Mouse (Mus musculus): ENCODE measurements around the gene AU040320. TPM values are rescaled to one million over a fixed set of nuclear protein-coding genes. Genes with fewer than 3 reads are reported as not detected.
A peak's percentile ranks its signal among the peaks of the same experiment; 100 is the strongest.

The AU040320 gene
- polyA plus RNA-seq, 1 experiment from 2014 or later, result 41.4 TPM

DNA sequence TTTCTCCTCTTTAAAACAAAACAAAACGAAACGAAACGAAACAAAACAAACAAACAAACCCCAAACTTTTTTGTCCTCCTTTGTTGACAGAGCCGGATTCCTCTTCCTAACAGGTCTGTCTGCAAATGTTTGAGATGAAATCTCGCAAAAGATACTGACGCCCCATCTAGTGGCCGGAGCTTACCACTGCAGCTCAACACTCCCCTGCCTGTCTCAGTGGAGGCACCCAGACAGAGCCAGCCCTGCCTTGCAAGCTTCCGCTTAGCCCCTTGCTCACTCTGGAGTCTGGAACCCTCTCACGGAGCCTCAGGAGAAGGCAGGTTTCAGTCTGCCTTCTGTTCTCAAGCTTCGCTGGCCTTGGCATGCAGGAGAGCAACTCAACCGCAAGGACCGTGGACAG lies 11.9 kb upstream of the AU040320 start:
- peak; percentile 62; the same call in 1 of the 2 replicates for ATAC-seq (replicated peaks)
- Histone ChIP-seq H3K9ac (no peak overlapping the region), H3K4me1 (peaks cover under 1% of the 10 kb centered on the region; the same call in 1 of the 2 replicates), H3K4me3 (no peak overlapping the region), H3K27me3 (replicated peaks) (peaks cover 58% of the 10 kb centered on the region), H3K9me3 (no peaks in the 10 kb centered on the region), H3K36me3 (replicated peaks) (peaks cover 16% of the 10 kb centered on the region), H3K4me2 (0 out of 2 replicates have a peak overlapping the region, but pooled peaks have one; percentile 13), H3K27ac (no peak overlapping the region)
- WGBS, result 4% methylated on average over 12 of the region's 12 CpGs

DNA sequence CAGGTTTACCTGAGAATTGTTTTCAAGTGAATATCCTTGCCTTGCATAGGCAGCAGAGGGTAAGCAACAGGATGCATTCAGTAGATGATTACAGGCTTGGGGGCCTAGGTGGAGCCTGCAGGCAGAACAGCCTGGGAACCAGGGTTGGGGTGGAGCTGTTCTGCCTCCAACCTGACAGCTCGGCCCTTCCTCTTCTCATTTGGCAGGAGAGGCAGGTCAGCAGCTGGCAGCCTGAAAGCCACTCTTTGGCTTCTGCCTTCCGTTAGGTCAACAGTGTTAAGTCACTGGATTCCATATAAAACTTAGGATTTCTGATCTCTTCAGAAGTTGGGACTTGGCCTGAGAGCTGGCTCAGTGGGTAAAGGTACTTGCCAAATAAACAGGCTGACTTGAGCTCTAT lies 10.4 kb upstream of the AU040320 start:
- peaks cover 20% of the 10 kb centered on the region for H3K36me3 ChIP-seq (replicated peaks)
- no peak overlapping the region for H3K9ac ChIP-seq
- peaks cover 43% of the 10 kb centered on the region for H3K27me3 ChIP-seq (replicated peaks)
- H3K9me3 ChIP-seq, result no peaks in the 10 kb centered on the region
- H3K27ac ChIP-seq, result no peak overlapping the region
- ATAC-seq (replicated peaks), result no peak
- H3K4me2 ChIP-seq, result no peak overlapping the region
- no peak overlapping the region for H3K4me3 ChIP-seq
- WGBS, result 60% methylated on average over 2 of the region's 2 CpGs
- H3K4me1 ChIP-seq, result no peaks in the 10 kb centered on the region

DNA sequence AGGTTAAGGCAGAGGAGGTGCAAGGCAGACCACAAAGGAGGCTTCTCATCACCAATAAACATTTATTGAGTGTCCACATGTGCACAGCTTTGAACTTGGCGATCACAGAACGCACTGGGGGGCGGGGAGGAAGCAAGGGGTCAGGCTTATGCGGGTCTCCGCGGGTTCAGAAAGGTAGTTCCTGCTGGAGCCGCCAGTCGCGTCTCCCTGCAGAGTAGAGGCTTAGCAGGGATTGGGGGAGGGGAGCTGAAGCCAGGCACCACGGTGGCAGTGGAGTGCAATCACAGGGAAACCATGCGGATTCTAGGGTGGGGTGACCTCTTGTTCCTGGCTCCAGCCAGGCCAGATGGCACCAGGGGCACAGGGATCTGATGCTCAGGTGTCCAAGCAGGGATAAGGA lies 9.6 kb upstream of the AU040320 start:
- H3K9me3 ChIP-seq, result no peaks in the 10 kb centered on the region

DNA sequence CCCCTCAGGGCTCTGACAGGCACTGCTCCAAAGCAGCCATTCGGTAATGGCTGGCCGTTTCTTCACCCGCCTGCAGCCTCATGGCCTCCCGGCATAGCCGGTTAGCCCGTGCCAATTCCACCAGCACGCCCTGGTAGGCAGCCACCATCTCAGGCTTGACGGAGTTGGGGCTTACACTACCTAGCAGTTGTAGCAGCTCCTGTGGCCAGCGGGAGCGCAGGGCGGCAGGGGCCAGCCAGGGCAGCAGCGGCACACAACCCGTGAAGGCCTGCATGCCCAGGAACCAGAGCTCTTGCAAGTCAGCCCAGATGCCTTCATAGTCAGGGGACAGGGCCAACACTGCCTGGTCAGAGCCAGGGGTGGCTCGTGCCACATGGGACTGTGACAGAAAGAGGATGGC lies 8.5 kb upstream of the AU040320 start:
- WGBS, result 90% methylated on average over 14 of the region's 14 CpGs
- ATAC-seq (replicated peaks), result no peak

More for the DNA sequence above, 9.6 kb upstream of the AU040320 start:
- Histone ChIP-seq H3K27ac (no peak overlapping the region), H3K27me3 (replicated peaks) (peaks cover 36% of the 10 kb centered on the region), H3K4me3 (no peak overlapping the region), H3K4me2 (no peak overlapping the region), H3K36me3 (replicated peaks) (peaks cover 20% of the 10 kb centered on the region), H3K4me1 (peaks cover 5% of the 10 kb centered on the region), H3K9ac (no peak overlapping the region)
- no peak for ATAC-seq (replicated peaks)
- WGBS, result 9% methylated on average over 11 of the region's 11 CpGs

DNA sequence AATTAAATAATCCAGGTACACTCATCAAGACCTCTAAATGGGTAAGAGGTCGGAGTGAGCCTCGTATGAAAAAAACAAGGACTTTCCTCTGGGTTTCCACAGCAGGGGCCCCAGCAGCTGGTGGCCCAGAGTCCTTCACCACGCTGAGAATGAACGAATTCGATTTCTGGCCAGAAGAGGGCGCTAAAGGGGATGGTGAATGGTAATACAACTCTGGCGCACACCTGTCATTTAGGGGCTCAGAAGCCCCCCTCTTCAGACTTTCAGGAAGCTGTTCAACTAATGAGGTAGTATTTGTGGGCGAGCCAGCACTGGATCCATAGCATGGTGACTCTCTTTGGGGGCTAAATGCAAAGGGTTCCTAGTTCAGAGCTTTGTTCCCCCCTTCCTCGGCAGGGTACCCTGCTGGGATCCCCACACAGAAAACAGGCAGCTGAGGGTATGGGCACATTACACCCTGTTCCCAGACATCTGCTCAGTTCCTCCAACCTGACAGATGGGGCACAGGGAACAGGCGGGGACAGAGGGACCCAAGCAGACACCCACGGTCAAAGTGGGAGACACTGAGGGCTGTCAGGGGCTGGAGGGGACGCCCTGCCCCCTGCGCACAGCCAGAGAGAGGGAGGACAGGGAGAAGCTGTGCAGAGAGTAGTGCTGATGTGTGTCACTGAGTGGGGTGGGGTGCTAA lies 7.7 kb upstream of the AU040320 start:
- H3K27ac ChIP-seq, result no peak overlapping the region
- ATAC-seq (replicated peaks), result no peak
- H3K36me3 ChIP-seq (replicated peaks), result peaks cover 26% of the 10 kb centered on the region
- WGBS, result 40% methylated on average over 13 of the region's 13 CpGs
- peaks cover 24% of the 10 kb centered on the region for H3K4me1 ChIP-seq
- H3K9me3 ChIP-seq, result no peaks in the 10 kb centered on the region
- H3K4me2 ChIP-seq, result no peak overlapping the region
- H3K9ac ChIP-seq, result no peak overlapping the region
- H3K27me3 ChIP-seq (replicated peaks), result peaks cover 24% of the 10 kb centered on the region
- H3K4me3 ChIP-seq, result no peak overlapping the region

More for the DNA sequence above, 8.5 kb upstream of the AU040320 start:
- peaks cover 25% of the 10 kb centered on the region for H3K27me3 ChIP-seq (replicated peaks)
- H3K9me3 ChIP-seq, result no peaks in the 10 kb centered on the region
- H3K36me3 ChIP-seq (replicated peaks), result peaks cover 21% of the 10 kb centered on the region
- H3K4me1 ChIP-seq, result peaks cover 16% of the 10 kb centered on the region
- H3K27ac ChIP-seq, result no peak overlapping the region
- no peak overlapping the region for H3K4me2 ChIP-seq
- no peak overlapping the region for H3K9ac ChIP-seq
- no peak overlapping the region for H3K4me3 ChIP-seq

DNA sequence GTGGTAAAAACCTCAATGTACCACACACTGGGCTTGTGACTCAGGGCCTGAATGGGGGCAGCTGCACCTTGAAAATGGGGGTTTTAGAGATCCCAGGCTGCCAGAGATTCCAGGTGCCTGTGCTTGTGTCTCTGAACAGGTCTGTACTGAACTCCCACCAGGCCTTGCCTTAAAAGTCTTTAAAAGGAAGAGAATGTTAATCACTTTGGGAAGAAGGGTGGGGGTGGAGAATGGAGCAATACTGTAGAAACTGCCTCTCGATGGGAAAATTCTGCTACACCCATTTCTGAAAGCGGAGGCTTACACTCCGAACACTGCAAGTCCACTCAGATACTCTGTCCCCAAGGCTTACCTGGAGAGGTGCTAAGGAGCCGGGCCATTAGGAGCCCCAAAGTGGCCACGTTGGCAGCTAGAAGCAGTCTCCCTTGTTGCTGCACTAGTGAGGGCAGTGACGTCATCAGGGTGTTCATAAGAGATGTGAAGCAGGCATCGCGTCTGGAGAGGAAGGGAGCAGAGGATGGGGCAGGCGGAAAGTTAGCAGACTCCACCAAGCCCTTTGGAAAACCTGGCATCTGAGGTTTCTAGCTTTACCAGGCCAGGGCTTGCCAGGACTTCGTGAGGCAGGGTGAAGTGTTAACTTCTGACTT lies 7.0 kb upstream of the AU040320 start:
- Histone ChIP-seq H3K9me3 (no peaks in the 10 kb centered on the region), H3K27ac (no peak overlapping the region), H3K9ac (no peak overlapping the region), H3K4me2 (no peak overlapping the region), H3K27me3 (replicated peaks) (peaks cover 24% of the 10 kb centered on the region), H3K4me1 (peaks cover 31% of the 10 kb centered on the region), H3K4me3 (no peak overlapping the region), H3K36me3 (replicated peaks) (peaks cover 26% of the 10 kb centered on the region)
- WGBS, result 84% methylated on average over 10 of the region's 10 CpGs
- no peak for ATAC-seq (replicated peaks)

DNA sequence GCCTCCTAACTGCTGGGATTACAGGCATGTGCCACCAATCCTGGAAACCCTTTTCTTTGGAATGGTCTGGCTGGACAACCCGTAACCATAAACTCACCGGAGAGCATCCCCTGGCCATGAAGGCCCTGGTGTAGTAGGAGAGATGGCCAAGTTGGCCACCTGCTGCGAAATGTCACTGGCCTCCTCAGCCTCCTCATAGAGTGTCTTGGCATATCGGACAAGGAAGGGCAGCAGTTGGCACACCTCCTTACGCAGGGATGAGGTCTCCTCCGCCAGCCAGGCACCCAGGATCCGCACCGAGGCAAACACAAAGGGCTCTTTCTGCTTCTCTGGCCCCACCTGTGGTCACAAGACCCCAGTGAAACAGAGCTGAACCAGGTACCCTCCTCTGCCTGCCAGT lies 5.0 kb upstream of the AU040320 start:
- H3K9ac ChIP-seq, result no peak overlapping the region
- H3K27ac ChIP-seq, result no peak overlapping the region
- H3K4me1 ChIP-seq, result peaks cover 44% of the 10 kb centered on the region
- H3K9me3 ChIP-seq, result no peaks in the 10 kb centered on the region
- ATAC-seq (replicated peaks), result no peak
- H3K4me3 ChIP-seq, result no peak overlapping the region
- 92% methylated on average over 8 of the region's 8 CpGs for WGBS
- no peak overlapping the region for H3K4me2 ChIP-seq
- peaks cover 26% of the 10 kb centered on the region for H3K36me3 ChIP-seq (replicated peaks)
- peaks cover 12% of the 10 kb centered on the region for H3K27me3 ChIP-seq (replicated peaks)

DNA sequence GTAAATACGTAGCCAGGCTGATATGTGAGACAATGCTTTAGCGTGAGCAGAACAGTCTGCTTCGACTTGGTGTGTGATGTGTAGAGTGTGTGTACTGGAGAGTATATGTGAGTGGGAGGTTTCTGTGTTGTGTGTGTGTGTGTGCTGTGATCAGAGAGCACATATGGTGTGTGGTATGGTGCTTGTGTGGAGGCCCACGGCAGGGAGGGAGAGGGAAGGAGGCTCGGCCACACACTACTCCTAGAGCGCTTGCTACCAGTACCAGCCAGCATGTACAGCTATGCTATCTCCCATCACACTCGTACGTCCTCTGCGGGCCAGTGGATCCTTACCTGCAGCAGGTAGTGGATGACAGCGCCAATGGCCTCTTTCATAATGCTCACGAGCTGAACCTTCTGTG lies 3.8 kb upstream of the AU040320 start:
- H3K4me3 ChIP-seq, result no peak overlapping the region

DNA sequence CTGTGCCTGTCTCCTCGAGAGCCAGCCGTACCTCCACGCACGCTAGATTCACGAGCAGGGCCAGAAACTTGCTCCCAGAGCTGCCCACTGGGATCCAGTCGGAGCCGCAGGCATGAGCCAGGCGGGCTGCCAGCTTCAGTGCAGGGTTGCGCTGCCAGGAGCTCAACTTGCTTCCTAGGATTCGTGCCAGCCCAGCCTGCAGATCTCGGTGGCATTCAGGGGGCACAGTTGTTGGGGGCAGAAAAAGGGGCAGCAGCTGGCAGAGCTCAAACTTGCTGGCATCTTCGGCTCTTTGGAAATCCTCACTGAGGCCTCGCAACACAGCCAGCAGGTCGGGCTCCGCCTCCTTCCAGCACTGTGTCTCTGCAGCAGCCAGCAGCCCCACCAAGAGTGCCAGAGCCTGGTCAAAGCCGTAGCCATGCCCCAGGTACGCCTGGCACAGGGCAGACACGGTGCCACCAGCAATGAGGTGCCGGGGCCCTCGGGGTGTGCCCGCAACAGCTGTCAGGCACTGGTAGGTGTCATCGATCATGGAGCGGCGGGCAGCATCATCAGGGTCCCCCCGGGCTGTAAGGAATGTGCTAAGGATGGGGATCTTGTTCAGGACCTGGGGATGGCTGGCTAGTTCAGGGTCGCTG lies 3.2 kb upstream of the AU040320 start:
- Histone ChIP-seq H3K9ac (no peak overlapping the region), H3K9me3 (no peaks in the 10 kb centered on the region), H3K4me2 (peak overlapping the region; percentile 78), H3K27ac (no peak overlapping the region), H3K27me3 (replicated peaks) (no peaks in the 10 kb centered on the region), H3K4me3 (no peak overlapping the region), H3K36me3 (replicated peaks) (peaks cover 19% of the 10 kb centered on the region), H3K4me1 (peaks cover 56% of the 10 kb centered on the region)
- 79% methylated on average over 26 of the region's 26 CpGs for WGBS
- no peak for ATAC-seq (replicated peaks)

More for the DNA sequence above, 3.8 kb upstream of the AU040320 start:
- Histone ChIP-seq H3K36me3 (replicated peaks) (peaks cover 25% of the 10 kb centered on the region), H3K27ac (no peak overlapping the region), H3K4me2 (peak overlapping the region; percentile 78), H3K4me1 (peaks cover 50% of the 10 kb centered on the region), H3K9me3 (no peaks in the 10 kb centered on the region), H3K9ac (no peak overlapping the region), H3K27me3 (replicated peaks) (peaks cover 5% of the 10 kb centered on the region)
- WGBS, result 90% methylated on average over 11 of the region's 11 CpGs
- ATAC-seq (replicated peaks), result no peak

DNA sequence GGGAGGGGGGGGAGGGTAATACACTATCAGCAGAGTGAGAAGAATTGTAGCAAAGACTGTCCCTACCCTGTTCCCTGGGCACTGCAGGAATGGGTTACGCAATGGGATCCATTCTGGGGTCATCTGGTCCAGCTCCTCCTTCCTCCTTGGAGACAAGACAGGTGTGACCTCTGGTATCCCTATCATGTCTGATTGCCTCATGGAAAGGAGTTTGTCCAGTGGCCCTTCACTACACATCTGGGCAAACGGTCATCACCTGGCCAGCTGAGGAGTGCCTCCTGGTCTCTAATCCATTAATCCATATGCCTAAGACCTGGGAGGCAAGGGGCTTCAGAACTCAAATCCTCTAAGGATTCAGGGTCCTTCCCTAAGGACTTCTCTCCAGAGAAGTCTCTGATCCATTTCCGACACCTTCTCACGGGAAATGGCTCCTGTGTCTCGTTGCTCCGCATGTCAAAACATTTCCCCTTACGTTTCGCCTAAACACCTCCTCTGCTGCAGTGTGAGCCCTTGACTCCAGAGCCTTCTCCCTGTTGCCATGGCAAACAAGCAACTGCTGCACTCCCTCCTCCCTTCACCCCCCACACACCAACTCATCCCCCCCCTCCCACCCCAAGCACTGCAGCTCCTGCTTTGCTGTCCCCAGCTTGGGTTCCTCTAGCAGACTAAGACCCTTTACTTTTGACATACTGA lies 2.3 kb upstream of the AU040320 start:
- H3K36me3 ChIP-seq (replicated peaks), result peaks cover 14% of the 10 kb centered on the region; the same call in 1 of the 2 replicates
- ATAC-seq (replicated peaks), result no peak
- H3K9me3 ChIP-seq, result no peaks in the 10 kb centered on the region
- no peaks in the 10 kb centered on the region for H3K27me3 ChIP-seq (replicated peaks)
- H3K27ac ChIP-seq, result no peak overlapping the region
- WGBS, result 54% methylated on average over 8 of the region's 8 CpGs
- H3K4me3 ChIP-seq, result peak overlapping the region; percentile 96
- H3K4me2 ChIP-seq, result peak overlapping the region; percentile 78
- H3K9ac ChIP-seq, result no peak overlapping the region
- peaks cover 58% of the 10 kb centered on the region for H3K4me1 ChIP-seq

DNA sequence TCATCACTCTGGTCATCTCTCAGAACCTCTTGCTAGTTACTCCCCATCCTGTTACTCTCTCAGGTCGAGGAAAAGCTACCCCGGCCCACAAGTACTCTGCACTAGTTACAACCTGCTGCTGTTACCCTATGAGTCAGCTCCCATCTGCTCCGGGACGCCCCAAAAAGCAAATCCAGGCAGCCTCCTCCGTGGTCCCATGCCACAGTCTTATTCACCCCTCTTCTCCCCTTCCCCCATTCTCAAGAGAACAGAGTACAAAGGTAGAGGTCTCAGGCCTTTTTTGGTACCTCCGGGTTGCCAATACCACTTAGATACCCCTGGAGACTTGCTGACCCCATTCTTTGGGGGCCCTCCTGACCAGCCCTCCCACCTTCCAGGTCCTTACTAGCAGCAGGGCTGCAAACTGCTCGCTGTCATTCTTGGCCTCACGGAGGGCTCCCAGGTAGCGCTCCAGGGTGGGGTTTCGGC lies 1.8 kb upstream of the AU040320 start:
- no peak for ATAC-seq (replicated peaks)
- Histone ChIP-seq H3K27me3 (replicated peaks) (no peaks in the 10 kb centered on the region), H3K9ac (peak overlapping the region; percentile 97), H3K4me2 (peak overlapping the region; percentile 78), H3K36me3 (replicated peaks) (peaks cover 11% of the 10 kb centered on the region; the same call in 1 of the 2 replicates), H3K4me1 (peaks cover 58% of the 10 kb centered on the region), H3K9me3 (no peaks in the 10 kb centered on the region), H3K27ac (no peak overlapping the region), H3K4me3 (peak overlapping the region; percentile 96)
- 44% methylated on average over 10 of the region's 10 CpGs for WGBS

All from midbrain, embryonic 15.5 days (tissue).